Comparison of ENCODE assay signal across 8 mouse cellular contexts in the genomic region with DNA sequence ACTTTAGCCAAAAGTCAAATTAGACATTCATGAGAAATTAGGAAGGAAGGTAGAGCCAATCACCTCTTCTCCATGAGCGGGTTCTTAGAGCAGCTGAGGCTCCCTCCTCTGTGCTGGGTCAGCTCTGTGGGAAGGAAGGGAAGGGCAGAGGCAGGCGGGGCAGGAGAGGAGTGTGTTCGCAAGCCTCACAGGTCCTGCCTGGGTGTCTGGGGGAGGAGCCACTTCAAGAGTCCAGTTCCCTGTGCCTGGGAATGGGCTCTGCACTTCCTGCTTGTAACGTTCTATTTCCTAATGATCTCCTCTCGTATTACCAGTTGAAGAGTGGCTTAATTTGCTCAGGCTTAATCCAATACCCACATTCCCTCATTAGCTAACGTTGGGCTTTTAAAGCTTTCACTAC. TPM values are rescaled to one million over a fixed set of nuclear protein-coding genes. Genes with fewer than 3 reads are reported as not detected.
DNase-seq lines count a peak whose midpoint lies in the region; ATAC-seq and TF ChIP-seq lines count a peak whose summit lies in the region.
"Had no signal": no experiment of that assay in that cellular context is flagged by ENCODE, and none has a peak within 500 bp of the region (broad histone marks: within the 10 kb centered on the region; RNA-seq: fewer than 3 reads in every experiment).

No protein-coding gene starts in this region.

- DNase-seq in liver = peak; percentile 37
- no peak for DNase-seq in liver, postnatal 0 days
- DNase-seq in limb, embryonic 14.5 days (ENCODE audit: low spot score) = no peak
- DNase-seq in right cerebral cortex, adult 2 months (ENCODE audit: low spot score in 2 of 2) = no peak
- no peak for DNase-seq in c-Kit-positive CD71-positive TER-119-positive erythroid progenitor cells, embryonic 14.5 days (ENCODE audit: low spot score)
- DNase-seq: forebrain, postnatal 0 days had no signal

- H3K36me3 ChIP-seq in liver, postnatal 0 days (replicated peaks; ENCODE audit: insufficient read depth, low read length) = no peaks in the 10 kb centered on the region
- H3K36me3 ChIP-seq in limb, embryonic 14.5 days (ENCODE audit: control insufficient read depth, insufficient read depth, low read length) = no peaks in the 10 kb centered on the region
- no peaks in the 10 kb centered on the region for H3K36me3 ChIP-seq in stomach, embryonic 16.5 days (ENCODE audit: control insufficient read depth, insufficient read depth, low read length)

- H3K4me1 ChIP-seq in liver, postnatal 0 days (ENCODE audit: insufficient read depth) = peaks cover 13% of the 10 kb centered on the region
- peaks cover 24% of the 10 kb centered on the region for H3K4me1 ChIP-seq in limb, embryonic 14.5 days (ENCODE audit: control insufficient read depth, insufficient read depth, low read length)
- no peaks in the 10 kb centered on the region; the same call in 1 of the 2 replicates for H3K4me1 ChIP-seq in stomach, embryonic 16.5 days (ENCODE audit: control insufficient read depth, insufficient read depth, low read length)

- no peak overlapping the region for H3K4me3 ChIP-seq in liver, postnatal 0 days (ENCODE audit: low read depth, low read length)
- no peak overlapping the region for H3K4me3 ChIP-seq in limb, embryonic 14.5 days (replicated peaks; ENCODE audit: low read length)
- no peak overlapping the region for H3K4me3 ChIP-seq in stomach, embryonic 16.5 days (replicated peaks; ENCODE audit: low read length)

- no peak for TF ChIP-seq EP300 in liver, postnatal 0 days (IDR thresholded peaks at IDR 0.05; ENCODE audit: low read depth)

- H3K9ac ChIP-seq in liver, postnatal 0 days (replicated peaks) = no peak overlapping the region
- no peak overlapping the region for H3K9ac ChIP-seq in limb, embryonic 14.5 days (ENCODE audit: low read depth, low read length, severe bottlenecking)
- H3K9ac ChIP-seq in stomach, embryonic 16.5 days (ENCODE audit: low read length) = no peak overlapping the region
- H3K9ac ChIP-seq: forebrain, postnatal 0 days had no signal

- no peak overlapping the region; the same call in 1 of the 2 replicates for H3K27ac ChIP-seq in liver, postnatal 0 days (ENCODE audit: low read depth)
- 0 out of 2 replicates have a peak overlapping the region, but pooled peaks have one; percentile 9 for H3K27ac ChIP-seq in limb, embryonic 14.5 days (replicated peaks; ENCODE audit: low read depth, low read length)
- no peak overlapping the region for H3K27ac ChIP-seq in stomach, embryonic 16.5 days (ENCODE audit: low read length)

- no peak for TF ChIP-seq POLR2A in limb, embryonic 14.5 days (IDR thresholded peaks at IDR 0.05; ENCODE audit: borderline replicate concordance, extremely low read depth, insufficient read depth, insufficient read length)

- WGBS in liver, postnatal 0 days (ENCODE audit: insufficient replicate concordance) = 18% methylated on average over 6 of the region's 6 CpGs
- 18% methylated on average over 6 of the region's 6 CpGs for WGBS in limb, embryonic 14.5 days
- 23% methylated on average over 6 of the region's 6 CpGs for WGBS in stomach, embryonic 16.5 days

- ATAC-seq in liver, postnatal 0 days = no peak
- peak; percentile 68 to 69 for ATAC-seq in hematopoietic stem cell, adult 5-6 weeks (replicated peaks in 1 of 2; ENCODE audit: insufficient read depth in 1 of 2, low FRiP score in 2 of 2, low TSS enrichment in 1 of 2, low read depth in 1 of 2, poor library complexity in 2 of 2, severe bottlenecking in 2 of 2)
- no peak for ATAC-seq in limb, embryonic 14.5 days (ENCODE audit: low FRiP score, low read depth)
- peak; percentile 86 for ATAC-seq in stomach, embryonic 16.5 days (ENCODE audit: insufficient read depth, low FRiP score)
- ATAC-seq: forebrain, postnatal 0 days had no signal

- H3K9me3 ChIP-seq in liver, postnatal 0 days (ENCODE audit: low read length) = no peaks in the 10 kb centered on the region
- H3K9me3 ChIP-seq in limb, embryonic 14.5 days (ENCODE audit: control insufficient read depth, low read length) = no peaks in the 10 kb centered on the region
- H3K9me3 ChIP-seq in stomach, embryonic 16.5 days (replicated peaks; ENCODE audit: control insufficient read depth, low read length) = no peaks in the 10 kb centered on the region

- H3K27me3 ChIP-seq in liver, postnatal 0 days (ENCODE audit: insufficient read depth, low read length) = no peaks in the 10 kb centered on the region
- no peaks in the 10 kb centered on the region for H3K27me3 ChIP-seq in limb, embryonic 14.5 days (ENCODE audit: control insufficient read depth, insufficient read depth, low read length)
- no peaks in the 10 kb centered on the region for H3K27me3 ChIP-seq in stomach, embryonic 16.5 days (ENCODE audit: control insufficient read depth, insufficient read depth, low read length)

- no peak overlapping the region for H3K4me2 ChIP-seq in liver, postnatal 0 days (ENCODE audit: low read depth, low read length)
- H3K4me2 ChIP-seq in limb, embryonic 14.5 days (replicated peaks; ENCODE audit: low read depth, low read length, severe bottlenecking) = no peak overlapping the region
- no peak overlapping the region for H3K4me2 ChIP-seq in stomach, embryonic 16.5 days (ENCODE audit: low read depth, low read length)

- TF ChIP-seq CTCF in liver, postnatal 0 days (IDR thresholded peaks at IDR 0.05; ENCODE audit: low read depth) = no peak

RNA-seq across cellular contexts. Expression of a gene that starts 32.8 kb away (rescaled TPM):
- 4.6 and 4.9 TPM in 2 replicates for polyA plus RNA-seq in liver, postnatal 0 days (2015; fragmentation: Nextera tagmentation; extraction: Ambion mirVana)
- 9.4 and 17.6 TPM in 2 replicates for total RNA-seq in hematopoietic stem cell, adult 5-6 weeks (2017)
- 42.5 and 43.3 TPM in 2 replicates for polyA plus RNA-seq in limb, embryonic 14.5 days (2012; rRNA removed)
- polyA plus RNA-seq in limb, embryonic 14.5 days (2014; fragmentation: Nextera tagmentation; extraction: Ambion mirVana) = 20.8 and 23.0 TPM in 2 replicates
- 4.9 and 5.7 TPM in 2 replicates for polyA plus RNA-seq in stomach, embryonic 16.5 days (2015; fragmentation: Nextera tagmentation; extraction: Ambion mirVana)

Comparison
In these comparisons a context has a peak if more than half of its experiments do, and no peak if none do; other contexts are left out.
1. ATAC-seq: peak in hematopoietic stem cell, adult 5-6 weeks (2 of 2) and stomach, embryonic 16.5 days (single experiment); none in liver, postnatal 0 days (single experiment) and limb, embryonic 14.5 days (single experiment).